Mouse (Mus musculus) E14TG2a.4 (cell line): ENCODE data around the gene St6gal2.

Source experiments
- CTCF ChIP-seq: conservative IDR thresholded peaks from 2 replicates; pipeline ENCODE4 v1.5.1; 2014; ENCODE audit warnings: low read length
- NANOG ChIP-seq: IDR thresholded peaks from 2 replicates; pipeline ENCODE4 v1.6.1; 2014; ENCODE audit warnings: borderline replicate concordance, low read length, mixed read lengths
- POU5F1 ChIP-seq: IDR thresholded peaks from 2 replicates; pipeline ENCODE4 v1.6.1; 2014; ENCODE audit warnings: low read length, borderline replicate concordance

DNA sequence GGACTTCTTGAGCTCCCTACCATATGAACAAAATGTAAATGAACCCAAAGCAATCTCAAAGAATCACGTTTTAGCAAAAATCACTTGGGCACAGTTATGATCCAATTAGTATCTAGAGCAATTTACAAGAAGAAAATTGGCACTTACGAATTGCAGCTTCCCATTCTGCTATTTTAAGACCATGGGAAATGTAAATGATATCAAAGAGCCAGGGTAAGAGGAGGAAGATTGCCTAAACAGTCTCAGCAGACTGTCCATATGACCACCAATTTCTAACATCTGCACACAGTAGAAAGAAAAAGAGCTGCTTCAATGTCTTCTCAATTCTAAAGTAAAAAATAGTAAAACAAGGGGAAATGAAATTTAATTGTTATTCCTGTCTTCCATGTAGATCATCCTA lies 116.6 kb downstream of the St6gal2 start:
- TF ChIP-seq POU5F1 (no peak), CTCF (no peak), NANOG (no peak)
